8 mouse cellular contexts compared by ENCODE assay signal in the genomic region with DNA sequence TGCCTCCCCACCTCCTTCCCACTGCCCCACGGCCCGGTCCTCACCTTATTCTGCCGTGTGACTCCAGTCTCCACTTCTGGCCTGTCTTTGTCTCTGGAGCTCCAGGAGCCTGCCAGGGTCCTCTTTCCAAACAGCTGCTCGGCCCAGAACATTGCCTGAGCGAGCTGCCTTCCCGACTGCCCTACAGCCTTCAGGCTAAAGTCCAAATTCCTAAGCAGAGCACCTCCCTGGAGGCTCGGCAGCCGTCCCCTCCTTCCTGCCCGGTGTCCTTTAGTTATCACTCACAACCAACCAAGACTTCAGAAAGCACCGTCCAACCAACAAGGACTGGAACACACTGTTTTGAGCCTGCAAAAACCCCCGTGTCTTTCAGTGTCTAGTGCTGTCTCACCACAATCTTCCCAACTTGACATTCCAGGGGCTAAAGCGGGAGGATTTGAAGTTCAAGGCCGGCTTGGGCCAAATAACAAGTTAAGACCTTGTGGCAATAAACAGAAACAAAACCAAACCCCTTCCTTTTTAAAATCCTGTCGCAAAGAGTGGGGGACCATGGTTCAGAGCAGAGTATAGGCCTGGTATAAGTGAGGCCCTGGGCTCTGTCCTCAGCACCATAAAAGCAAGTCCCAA. TPM values are rescaled to one million over a fixed set of nuclear protein-coding genes. Genes with fewer than 3 reads are reported as not detected.
DNase-seq lines count a peak whose midpoint lies in the region; ATAC-seq and TF ChIP-seq lines count a peak whose summit lies in the region.

A gene (minus strand): TSS at position 164 of the 627 bp plus-strand sequence.

- ATAC-seq in megakaryocyte, adult 5-6 weeks (ENCODE audit: poor library complexity, severe bottlenecking): no peak
- no peak for ATAC-seq in embryonic facial prominence, embryonic 13.5 days (ENCODE audit: insufficient number of reproducible peaks, insufficient read depth, low FRiP score, low TSS enrichment, low read depth)
- no peak for ATAC-seq in hindbrain, embryonic 16.5 days
- no peak for ATAC-seq in liver, postnatal 0 days

- intact Hi-C loops in left cerebral cortex, postnatal 25 days (cut with DNase I): loop anchor here (10.0 kb wide), 1 partner anchor 68 kb away; no protein-coding TSS in a partner anchor

- 44% methylated on average over 14 of the region's 14 CpGs for WGBS in embryonic facial prominence, embryonic 13.5 days
- WGBS in hindbrain, embryonic 16.5 days: 67% methylated on average over 14 of the region's 14 CpGs
- WGBS in liver, postnatal 0 days (ENCODE audit: insufficient replicate concordance): 58% methylated on average over 14 of the region's 14 CpGs

- no peaks in the 10 kb centered on the region; the same call in 1 of the 2 replicates for H3K4me1 ChIP-seq in megakaryocyte, embryonic 14.5 days
- H3K4me1 ChIP-seq in embryonic facial prominence, embryonic 13.5 days: no peaks in the 10 kb centered on the region
- peaks cover 3% of the 10 kb centered on the region; the same call in 1 of the 2 replicates for H3K4me1 ChIP-seq in hindbrain, embryonic 16.5 days (ENCODE audit: control insufficient read depth, insufficient read depth, low read depth, low read length)
- H3K4me1 ChIP-seq in liver, postnatal 0 days (ENCODE audit: insufficient read depth): no peaks in the 10 kb centered on the region

- no peak within 1 kb of the TSS for H3K4me3 ChIP-seq in megakaryocyte, embryonic 14.5 days (replicated peaks)
- H3K4me3 ChIP-seq in embryonic facial prominence, embryonic 13.5 days: no peak within 1 kb of the TSS
- H3K4me3 ChIP-seq in hindbrain, embryonic 16.5 days (ENCODE audit: low read length): no peak within 1 kb of the TSS
- no peak within 1 kb of the TSS for H3K4me3 ChIP-seq in liver, postnatal 0 days (ENCODE audit: low read depth, low read length)

- H3K36me3 ChIP-seq in megakaryocyte, embryonic 14.5 days (replicated peaks; ENCODE audit: low read length): no peaks in the 10 kb centered on the region
- H3K36me3 ChIP-seq in embryonic facial prominence, embryonic 13.5 days: no peaks in the 10 kb centered on the region
- H3K36me3 ChIP-seq in hindbrain, embryonic 16.5 days (ENCODE audit: control insufficient read depth, insufficient read depth, low read length): no peaks in the 10 kb centered on the region
- no peaks in the 10 kb centered on the region for H3K36me3 ChIP-seq in liver, postnatal 0 days (replicated peaks; ENCODE audit: insufficient read depth, low read length)

- no peak within 1 kb of the TSS for H3K9ac ChIP-seq in embryonic facial prominence, embryonic 13.5 days
- no peak within 1 kb of the TSS for H3K9ac ChIP-seq in hindbrain, embryonic 16.5 days (ENCODE audit: low read depth, low read length)
- no peak within 1 kb of the TSS for H3K9ac ChIP-seq in liver, postnatal 0 days (replicated peaks)

- DNase-seq in left cerebral cortex, postnatal 25 days (ENCODE audit: low spot score in 2 of 2): no peak
- DNase-seq in urinary bladder, postnatal 14 days (ENCODE audit: low spot score): peak; percentile 44
- DNase-seq in spleen, postnatal 4 days (ENCODE audit: low spot score in 2 of 2): no peak
- DNase-seq in liver, postnatal 0 days: no peak

- peaks cover 5% of the 10 kb centered on the region for H3K9me3 ChIP-seq in megakaryocyte, embryonic 14.5 days
- H3K9me3 ChIP-seq in embryonic facial prominence, embryonic 13.5 days: no peaks in the 10 kb centered on the region
- no peaks in the 10 kb centered on the region for H3K9me3 ChIP-seq in hindbrain, embryonic 16.5 days (ENCODE audit: control insufficient read depth, low read length)
- H3K9me3 ChIP-seq in liver, postnatal 0 days (ENCODE audit: low read length): no peaks in the 10 kb centered on the region

- TF ChIP-seq EP300 in liver, postnatal 0 days (IDR thresholded peaks at IDR 0.05; ENCODE audit: low read depth): no peak

- H3K27ac ChIP-seq in embryonic facial prominence, embryonic 13.5 days: no peak within 1 kb of the TSS
- no peak within 1 kb of the TSS for H3K27ac ChIP-seq in hindbrain, embryonic 16.5 days (ENCODE audit: low read depth, low read length)
- H3K27ac ChIP-seq in liver, postnatal 0 days (ENCODE audit: low read depth): no peak within 1 kb of the TSS

- H3K27me3 ChIP-seq in megakaryocyte, embryonic 14.5 days (replicated peaks): peaks cover 48% of the 10 kb centered on the region
- no peaks in the 10 kb centered on the region for H3K27me3 ChIP-seq in embryonic facial prominence, embryonic 13.5 days
- H3K27me3 ChIP-seq in hindbrain, embryonic 16.5 days (replicated peaks; ENCODE audit: control insufficient read depth, insufficient read depth, low read length): no peaks in the 10 kb centered on the region
- H3K27me3 ChIP-seq in liver, postnatal 0 days (ENCODE audit: insufficient read depth, low read length): no peaks in the 10 kb centered on the region

- H3K4me2 ChIP-seq in embryonic facial prominence, embryonic 13.5 days: no peak within 1 kb of the TSS
- H3K4me2 ChIP-seq in hindbrain, embryonic 16.5 days (ENCODE audit: low read length): no peak within 1 kb of the TSS
- no peak within 1 kb of the TSS for H3K4me2 ChIP-seq in liver, postnatal 0 days (ENCODE audit: low read depth, low read length)

- no peak for TF ChIP-seq CTCF in liver, postnatal 0 days (IDR thresholded peaks at IDR 0.05; ENCODE audit: low read depth)

RNA-seq across cellular contexts. Expression of the gene that starts here (rescaled TPM):
- 53.9 and 60.5 TPM in 2 replicates for polyA plus RNA-seq in megakaryocyte, embryonic 14.5 days (2012; ENCODE audit: insufficient read depth, low replicate concordance)
- 2.3 and 5.2 TPM in 2 replicates for total RNA-seq in megakaryocyte, adult 5-6 weeks (2015)
- 5.4 and 15.1 TPM in 2 replicates for total RNA-seq in megakaryocyte, adult 5-6 weeks (2017)
- polyA plus RNA-seq in embryonic facial prominence, embryonic 13.5 days (2015; fragmentation: Nextera tagmentation; extraction: Ambion mirVana): 10.6 and 12.2 TPM in 2 replicates
- polyA plus RNA-seq in hindbrain, embryonic 16.5 days (2015; fragmentation: Nextera tagmentation; extraction: Ambion mirVana): 24.0 and 27.7 TPM in 2 replicates
- total RNA-seq in left cerebral cortex, postnatal 25 days (2021): 10 to 100 TPM; 52.6 to 53.0 TPM
- polyA plus RNA-seq in liver, postnatal 0 days (2015; fragmentation: Nextera tagmentation; extraction: Ambion mirVana): 5.3 and 5.4 TPM in 2 replicates
